Mouse (Mus musculus): ENCODE measurements at regions not wholly inside any gene's neighbourhood (a gene's known extent, or its start where the extent isn't known, plus 50 kb on each side); places are given as distances from the start of the nearest gene placed in this dataset.

- Histone ChIP-seq H3K4me3 (ENCODE audit: low read depth, low read length) (no peak overlapping the region), H3K4me2 (ENCODE audit: low read depth, low read length, poor library complexity, severe bottlenecking) (no peak overlapping the region), H3K27ac (ENCODE audit: low read depth, low read length) (peak overlapping the region; percentile 12; the same call in 1 of the 2 replicates), H3K9ac (replicated peaks; ENCODE audit: low read length, poor library complexity, severe bottlenecking) (no peak overlapping the region), H3K9me3 (ENCODE audit: low read length) (no peaks in the 10 kb centered on the region), H3K36me3 (ENCODE audit: insufficient read depth, low read length) (no peaks in the 10 kb centered on the region), H3K4me1 (ENCODE audit: insufficient read depth, low read length) (no peaks in the 10 kb centered on the region), H3K27me3 (ENCODE audit: insufficient read depth, low read length) (no peaks in the 10 kb centered on the region)
- TF ChIP-seq CTCF (IDR thresholded peaks at IDR 0.05), result no peak
- DNase-seq (ENCODE audit: low spot score) (no peak), ATAC-seq (ENCODE audit: low FRiP score) (no peak)
- 56% methylated on average over 6 of the region's 6 CpGs for WGBS
Measured at GRCm38 (mm10) chr9:25201671-25202070, 50.1 kb upstream of the Herpud2 start.

Measured in midbrain, postnatal 0 days (tissue).